Mouse (Mus musculus) heart, postnatal 14 days (tissue): ENCODE data around the gene Lbh. TPM values are rescaled to one million over a fixed set of nuclear protein-coding genes. Genes with fewer than 3 reads are reported as not detected.
A peak's percentile ranks its signal among the peaks of the same experiment; 100 is the strongest.

ENCODE experiments used
- DNase-seq, 2 experiments: peaks; one replicate each; pipeline ENCODE4 v3.0.0; 2021 to 2022
- intact Hi-C: fragments of 180-260 bp; cut with DNase I; formaldehyde crosslinking; loops from one replicate; pipeline ENCODE4 v1.15.1; 2025
- long read RNA-seq, 2 experiments: library from polyadenylated mRNA; stranded (forward); transcript quantifications; one replicate each; pipeline ENCODE4 v2.0.0; 2021
- total RNA-seq, 2 experiments: library from RNA; stranded (reverse); gene quantifications; 2 replicates each; pipeline ENCODE4 v1.2.3; 2021

Lbh gene
- 100 to 1,000 TPM; 318 to 323 TPM for total RNA-seq
- long read RNA-seq, experiment 1, transcript Lbh-201 (3 exons, 3,069 nt), result major isoform, 17 of 66 reads
- long read RNA-seq, experiment 1, partial matches to known transcripts, result 1 of 66 reads
- long read RNA-seq, experiment 1, other reads (novel, unspliced or antisense), result 48 of 66 reads
- long read RNA-seq, experiment 2, transcript Lbh-201 (3 exons, 3,069 nt), result major isoform, 13 of 62 reads
- long read RNA-seq, experiment 2, partial matches to known transcripts, result 0 of 62 reads
- long read RNA-seq, experiment 2, other reads (novel, unspliced or antisense), result 49 of 62 reads

- DNase-seq, result peak; percentile 97 to 98
- intact Hi-C loops, result loop anchor here (2.0 to 5.0 kb wide), 6 partner anchors 21 to 274 kb away; partner anchors contain the start of gene Lclat1
Measured at GRCm38 (mm10) chr17:72918053-72918452, at the start of gene Lbh. Lbh (plus strand) TSS chr17:72918305.

- intact Hi-C loops, result no loop called here
- DNase-seq, result peak in 1 of 2 experiments; percentile 18
Measured at GRCm38 (mm10) chr17:72878979-72879378, 39.1 kb upstream of the Lbh start.

GRCm38 (mm10) chr17:72880156-72880555 is 37.9 kb upstream of the Lbh start:
- intact Hi-C loops, result no loop called here
- DNase-seq, result no peak

GRCm38 (mm10) chr17:72881051-72881450 is 37.1 kb upstream of the Lbh start:
- intact Hi-C loops, result no loop called here
- DNase-seq, result no peak

- intact Hi-C loops, result no loop called here
- DNase-seq, result no peak
Measured at GRCm38 (mm10) chr17:72881804-72882203, 36.3 kb upstream of the Lbh start.

- intact Hi-C loops, result loop anchor here (1.0 to 5.0 kb wide), 4 partner anchors 31 to 408 kb away; no protein-coding TSS in a partner anchor
- DNase-seq, result peak; percentile 55 to 77
Measured at GRCm38 (mm10) chr17:72889556-72890397, 28.3 kb upstream of the Lbh start.

GRCm38 (mm10) chr17:72890398-72890898 is 27.7 kb upstream of the Lbh start:
- intact Hi-C loops, result loop anchor here (1.0 to 2.0 kb wide), 3 partner anchors 32 to 118 kb away; no protein-coding TSS in a partner anchor
- no peak for DNase-seq

- intact Hi-C loops, result loop anchor here (2.0 kb wide), 2 partner anchors 75 to 117 kb away; no protein-coding TSS in a partner anchor
- DNase-seq, result no peak
Measured at GRCm38 (mm10) chr17:72891556-72891955, 26.5 kb upstream of the Lbh start.

GRCm38 (mm10) chr17:72895506-72895905 is 22.6 kb upstream of the Lbh start:
- DNase-seq, result no peak
- intact Hi-C loops, result no loop called here

GRCm38 (mm10) chr17:72897076-72897475 is 21.0 kb upstream of the Lbh start:
- intact Hi-C loops, result no loop called here
- no peak for DNase-seq

- DNase-seq, result no peak
- intact Hi-C loops, result no loop called here
Measured at GRCm38 (mm10) chr17:72897961-72898360, 20.1 kb upstream of the Lbh start.

- DNase-seq, result no peak
- intact Hi-C loops, result no loop called here
Measured at GRCm38 (mm10) chr17:72898775-72899174, 19.3 kb upstream of the Lbh start.

- DNase-seq, result no peak
- intact Hi-C loops, result no loop called here
Measured at GRCm38 (mm10) chr17:72901021-72901420, 17.1 kb upstream of the Lbh start.

- intact Hi-C loops, result no loop called here
- DNase-seq, result no peak
Measured at GRCm38 (mm10) chr17:72901705-72902104, 16.4 kb upstream of the Lbh start.

- no peak for DNase-seq
- intact Hi-C loops, result no loop called here
Measured at GRCm38 (mm10) chr17:72903321-72903720, 14.8 kb upstream of the Lbh start.

- DNase-seq, result no peak
- intact Hi-C loops, result no loop called here
Measured at GRCm38 (mm10) chr17:72903921-72904421, 14.1 kb upstream of the Lbh start.

- intact Hi-C loops, result no loop called here
Measured at GRCm38 (mm10) chr17:72904873-72905272, 13.2 kb upstream of the Lbh start.

GRCm38 (mm10) chr17:72906231-72906896 is 11.7 kb upstream of the Lbh start:
- intact Hi-C loops, result no loop called here
- no peak for DNase-seq

More at GRCm38 (mm10) chr17:72904873-72905272, 13.2 kb upstream of the Lbh start:
- DNase-seq, result no peak

GRCm38 (mm10) chr17:72907211-72907610 is 10.9 kb upstream of the Lbh start:
- DNase-seq, result no peak
- intact Hi-C loops, result no loop called here

- intact Hi-C loops, result no loop called here
- no peak for DNase-seq
Measured at GRCm38 (mm10) chr17:72907777-72908176, 10.3 kb upstream of the Lbh start.
